Comparison of ENCODE assay signal across 8 mouse cellular contexts in genomic region chr6:137169171-137169968, GRCm38 (mm10). TPM values are rescaled to one million over a fixed set of nuclear protein-coding genes. Genes with fewer than 3 reads are reported as not detected.
A peak's percentile ranks its signal among the peaks of the same experiment; 100 is the strongest.
DNase-seq lines count a peak whose midpoint lies in the region; ATAC-seq and TF ChIP-seq lines count a peak whose summit lies in the region.

No protein-coding gene starts in this region.

- peak; percentile 12 for DNase-seq in c-Kit-positive CD71-positive TER-119-positive erythroid progenitor cells, embryonic 14.5 days (ENCODE audit: low spot score)
- DNase-seq in forebrain, embryonic 14.5 days (ENCODE audit: low spot score), result peak; percentile 93
- DNase-seq in heart, postnatal 10 days, result peak; percentile 94 to 96
- peak; percentile 51 for DNase-seq in large intestine, adult 2 months (ENCODE audit: low read depth, low spot score)
- peak; percentile 92 for DNase-seq in neural tube, embryonic 11.5 days (ENCODE audit: low spot score)

- under 1% methylated on average over 53 of the region's 53 CpGs for WGBS in forebrain, embryonic 14.5 days
- 2% methylated on average over 53 of the region's 53 CpGs for WGBS in large intestine, adult 2 months
- WGBS in liver, embryonic 15.5 days (ENCODE audit: insufficient replicate concordance), result 2% methylated on average over 53 of the region's 53 CpGs
- WGBS in neural tube, embryonic 11.5 days, result under 1% methylated on average over 53 of the region's 53 CpGs
- 1% methylated on average over 53 of the region's 53 CpGs for WGBS in stomach, embryonic 15.5 days

- peak overlapping the region; percentile 51 for H3K9ac ChIP-seq in forebrain, embryonic 14.5 days (ENCODE audit: low read length)
- H3K9ac ChIP-seq in liver, embryonic 15.5 days, result no peak overlapping the region
- peak overlapping the region; percentile 57 for H3K9ac ChIP-seq in neural tube, embryonic 11.5 days (ENCODE audit: low read length)
- H3K9ac ChIP-seq in stomach, embryonic 15.5 days, result peak overlapping the region; percentile 37

- TF ChIP-seq CTCF in C2C12 (IDR thresholded peaks at IDR 0.05; ENCODE audit: control insufficient read depth, insufficient read depth, insufficient read length), result peak; percentile 96

- intact Hi-C loops in heart, postnatal 10 days (cut with DNase I), result loop anchor here (1.0 to 10.0 kb wide), 4 partner anchors 71 to 305 kb away; no protein-coding TSS in a partner anchor

- H3K4me2 ChIP-seq in forebrain, embryonic 14.5 days (ENCODE audit: low read length), result peak overlapping the region; percentile 84
- H3K4me2 ChIP-seq in liver, embryonic 15.5 days, result peak overlapping the region; percentile 62
- peak overlapping the region; percentile 91 for H3K4me2 ChIP-seq in neural tube, embryonic 11.5 days (ENCODE audit: low read depth)
- H3K4me2 ChIP-seq in stomach, embryonic 15.5 days, result peak overlapping the region; percentile 77

- peaks cover 4% of the 10 kb centered on the region; the same call in 1 of the 2 replicates for H3K4me1 ChIP-seq in forebrain, embryonic 14.5 days (ENCODE audit: control insufficient read depth, insufficient read depth, low read length)
- no peaks in the 10 kb centered on the region for H3K4me1 ChIP-seq in liver, embryonic 15.5 days (replicated peaks)
- peaks cover 6% of the 10 kb centered on the region; the same call in 1 of the 2 replicates for H3K4me1 ChIP-seq in neural tube, embryonic 11.5 days (ENCODE audit: control insufficient read depth, insufficient read depth, low read length)
- H3K4me1 ChIP-seq in stomach, embryonic 15.5 days, result no peaks in the 10 kb centered on the region

- H3K79me2 ChIP-seq in C2C12 (ENCODE audit: control insufficient read depth, insufficient read depth), result no peaks in the 10 kb centered on the region

- H3K4me3 ChIP-seq in C2C12 (ENCODE audit: insufficient read depth, poor library complexity, severe bottlenecking), result no peak overlapping the region
- peak overlapping the region; percentile 42 for H3K4me3 ChIP-seq in forebrain, embryonic 14.5 days (ENCODE audit: low read depth, low read length)
- peak overlapping the region; percentile 37 for H3K4me3 ChIP-seq in liver, embryonic 15.5 days (replicated peaks)
- H3K4me3 ChIP-seq in neural tube, embryonic 11.5 days (ENCODE audit: low read depth, low read length), result peak overlapping the region; percentile 46
- peak overlapping the region; percentile 49 for H3K4me3 ChIP-seq in stomach, embryonic 15.5 days (replicated peaks)

- ATAC-seq in forebrain, embryonic 14.5 days, result peak; percentile 95
- ATAC-seq in liver, embryonic 15.5 days (ENCODE audit: insufficient read depth), result peak; percentile 62
- ATAC-seq in neural tube, embryonic 11.5 days (ENCODE audit: insufficient read depth, low FRiP score, low TSS enrichment), result peak; percentile 91
- peak; percentile 89 for ATAC-seq in stomach, embryonic 15.5 days (ENCODE audit: insufficient read depth, low FRiP score, low read depth)

- no peaks in the 10 kb centered on the region for H3K79me3 ChIP-seq in C2C12 (ENCODE audit: low read depth)

- no peak overlapping the region for H3K27ac ChIP-seq in forebrain, embryonic 14.5 days (ENCODE audit: low read depth, low read length)
- H3K27ac ChIP-seq in liver, embryonic 15.5 days (replicated peaks), result no peak overlapping the region
- no peak overlapping the region for H3K27ac ChIP-seq in neural tube, embryonic 11.5 days (ENCODE audit: low read depth, low read length)
- H3K27ac ChIP-seq in stomach, embryonic 15.5 days, result peak overlapping the region; percentile 28; the same call in 1 of the 2 replicates

- H3K9me3 ChIP-seq in forebrain, embryonic 14.5 days (replicated peaks; ENCODE audit: control insufficient read depth, low read length), result no peaks in the 10 kb centered on the region
- no peaks in the 10 kb centered on the region for H3K9me3 ChIP-seq in liver, embryonic 15.5 days (replicated peaks)
- no peaks in the 10 kb centered on the region for H3K9me3 ChIP-seq in neural tube, embryonic 11.5 days (ENCODE audit: control insufficient read depth, low read length)
- no peaks in the 10 kb centered on the region for H3K9me3 ChIP-seq in stomach, embryonic 15.5 days

- no peaks in the 10 kb centered on the region for H3K36me3 ChIP-seq in C2C12 (ENCODE audit: control insufficient read depth, insufficient read depth)
- no peaks in the 10 kb centered on the region for H3K36me3 ChIP-seq in forebrain, embryonic 14.5 days (ENCODE audit: control insufficient read depth, insufficient read depth, low read length)
- no peaks in the 10 kb centered on the region for H3K36me3 ChIP-seq in liver, embryonic 15.5 days (replicated peaks)
- H3K36me3 ChIP-seq in neural tube, embryonic 11.5 days (ENCODE audit: control insufficient read depth, insufficient read depth, low read length), result no peaks in the 10 kb centered on the region
- H3K36me3 ChIP-seq in stomach, embryonic 15.5 days, result no peaks in the 10 kb centered on the region

- peak overlapping the region; percentile 49 for H3ac ChIP-seq in C2C12 (ENCODE audit: control insufficient read depth, insufficient read length, low read depth)

- H3K27me3 ChIP-seq in C2C12 (ENCODE audit: control insufficient read depth, insufficient read depth, insufficient read length), result no peaks in the 10 kb centered on the region
- H3K27me3 ChIP-seq in forebrain, embryonic 14.5 days (replicated peaks; ENCODE audit: control insufficient read depth, insufficient read depth, low read length), result peaks cover 12% of the 10 kb centered on the region; the same call in 1 of the 2 replicates
- peaks cover 27% of the 10 kb centered on the region for H3K27me3 ChIP-seq in liver, embryonic 15.5 days
- H3K27me3 ChIP-seq in neural tube, embryonic 11.5 days (ENCODE audit: control insufficient read depth, insufficient read depth, low read length), result peaks cover 3% of the 10 kb centered on the region; the same call in 1 of the 2 replicates
- no peaks in the 10 kb centered on the region for H3K27me3 ChIP-seq in stomach, embryonic 15.5 days (replicated peaks)

TF ChIP-seq in C2C12, 6 proteins besides CTCF, POLR2A, EP300 and RAD21:
- TF ChIP-seq MYOG (IDR thresholded peaks at IDR 0.05; ENCODE audit: control insufficient read depth, extremely low read depth, insufficient read length), result no peak
- no peak for TF ChIP-seq MYOD1 (IDR thresholded peaks at IDR 0.05; ENCODE audit: control insufficient read depth, insufficient read length, low read depth)
- no peak for TF ChIP-seq CEBPB (IDR thresholded peaks at IDR 0.05; ENCODE audit: low read depth)
- no peak for TF ChIP-seq FOSL1 (IDR thresholded peaks at IDR 0.05; ENCODE audit: insufficient read depth, low read length, poor library complexity, severe bottlenecking)
- no peak for TF ChIP-seq MAX (IDR thresholded peaks at IDR 0.05)
- no peak for TF ChIP-seq USF1 (IDR thresholded peaks at IDR 0.05; ENCODE audit: low read depth)

RNA-seq across cellular contexts. Expression of gene Rerg, which starts 0.9 kb away (rescaled TPM):
- polyA plus RNA-seq in C2C12 (2012; fragmentation: generic; extraction: Trizol), result 0.21 TPM
- 4.8 and 6.2 TPM in 2 replicates for polyA plus RNA-seq in forebrain, embryonic 14.5 days (2014; fragmentation: Nextera tagmentation; extraction: Ambion mirVana)
- total RNA-seq in heart, postnatal 10 days (2021), result 1 to 10 TPM; 8.9 to 9.4 TPM
- polyA plus RNA-seq in large intestine, adult 2 months (2012; rRNA removed), result 2.9 and 3.8 TPM in 2 replicates
- 2.7 and 2.9 TPM in 2 replicates for polyA plus RNA-seq in liver, embryonic 15.5 days (2015; fragmentation: Nextera tagmentation; extraction: Ambion mirVana)
- polyA plus RNA-seq in neural tube, embryonic 11.5 days (2014; fragmentation: Nextera tagmentation; extraction: Ambion mirVana), result 0.88 and 1.3 TPM in 2 replicates
- polyA plus RNA-seq in stomach, embryonic 15.5 days (2015; fragmentation: Nextera tagmentation; extraction: Ambion mirVana), result 25.3 and 26.3 TPM in 2 replicates

Comparison
In these comparisons a context has a peak if more than half of its experiments do, and no peak if none do; other contexts are left out.
1. DNase-seq: peak in every context shown above with its lines; median percentile 95 in heart, postnatal 10 days; 93 in forebrain, embryonic 14.5 days; 92 in neural tube, embryonic 11.5 days; 51 in large intestine, adult 2 months; 12 in c-Kit-positive CD71-positive TER-119-positive erythroid progenitor cells, embryonic 14.5 days.